Mouse (Mus musculus): ENCODE measurements around the gene Acan. TPM values are rescaled to one million over a fixed set of nuclear protein-coding genes. Genes with fewer than 3 reads are reported as not detected.

Gene Acan
- polyA plus RNA-seq, 1 experiment = not detected

DNA sequence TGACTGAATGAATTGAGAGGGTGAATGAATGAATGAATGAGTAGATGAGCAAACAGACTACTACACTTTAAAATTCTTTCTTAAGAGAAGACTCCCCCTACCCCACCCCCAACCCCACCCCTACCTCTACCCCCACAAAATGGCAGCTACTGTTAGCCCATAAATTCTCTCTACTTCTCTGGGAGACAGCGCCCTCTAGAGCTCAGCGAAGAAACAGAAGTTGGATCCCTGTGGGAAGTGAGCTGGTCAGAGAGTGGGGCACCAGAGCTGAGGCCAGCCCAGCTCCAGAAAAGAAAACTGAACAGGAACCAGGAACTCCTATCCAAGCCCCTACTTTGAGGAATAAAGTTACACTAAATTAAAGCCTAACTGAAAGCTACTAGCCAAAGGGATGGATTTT lies 5.3 kb downstream of the Acan start:
- H3K4me1 ChIP-seq (ENCODE audit: control insufficient read depth, insufficient read depth, low read length) = no peaks in the 10 kb centered on the region
- 23% methylated on average over 2 of the region's 2 CpGs for WGBS
- no peak overlapping the region for H3K27ac ChIP-seq (ENCODE audit: control insufficient read depth, insufficient read depth, low read depth, low read length, poor library complexity)
- no peak for TF ChIP-seq POLR2A (IDR thresholded peaks at IDR 0.05; ENCODE audit: borderline replicate concordance, control insufficient read depth, low read depth, low read length)
- no peak for TF ChIP-seq CTCF (IDR thresholded peaks at IDR 0.05; ENCODE audit: control insufficient read depth, insufficient read depth, low read length)
- H3K4me3 ChIP-seq (replicated peaks; ENCODE audit: control insufficient read depth, low read depth, low read length) = no peak overlapping the region

DNA sequence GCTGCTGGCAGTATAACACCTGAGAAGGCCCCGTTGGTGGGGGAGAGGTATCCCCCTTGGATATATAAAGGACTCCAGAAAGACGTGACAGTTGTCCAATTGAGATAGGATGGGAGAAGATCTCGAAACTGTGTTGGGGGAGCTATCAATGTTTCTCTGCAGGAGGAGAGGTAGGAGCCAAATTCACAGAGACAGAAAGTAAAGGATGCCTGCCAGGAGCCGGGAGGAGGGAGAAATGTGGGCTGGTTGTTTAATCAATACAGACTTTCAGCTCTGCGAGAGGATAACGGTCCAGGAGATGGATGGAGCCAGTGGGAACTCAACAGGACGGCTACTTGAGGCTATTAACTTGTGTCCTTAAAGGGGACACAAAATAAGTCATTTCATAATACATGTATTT lies 14.2 kb downstream of the Acan start:
- TF ChIP-seq CTCF (IDR thresholded peaks at IDR 0.05; ENCODE audit: control insufficient read depth, insufficient read depth, low read length) (no peak), POLR2A (IDR thresholded peaks at IDR 0.05; ENCODE audit: borderline replicate concordance, control insufficient read depth, low read depth, low read length) (no peak)
- Histone ChIP-seq H3K27ac (ENCODE audit: control insufficient read depth, insufficient read depth, low read depth, low read length, poor library complexity) (no peak overlapping the region), H3K4me3 (replicated peaks; ENCODE audit: control insufficient read depth, low read depth, low read length) (no peak overlapping the region), H3K4me1 (ENCODE audit: control insufficient read depth, insufficient read depth, low read length) (no peaks in the 10 kb centered on the region)
- 63% methylated on average over 7 of the region's 7 CpGs for WGBS

DNA sequence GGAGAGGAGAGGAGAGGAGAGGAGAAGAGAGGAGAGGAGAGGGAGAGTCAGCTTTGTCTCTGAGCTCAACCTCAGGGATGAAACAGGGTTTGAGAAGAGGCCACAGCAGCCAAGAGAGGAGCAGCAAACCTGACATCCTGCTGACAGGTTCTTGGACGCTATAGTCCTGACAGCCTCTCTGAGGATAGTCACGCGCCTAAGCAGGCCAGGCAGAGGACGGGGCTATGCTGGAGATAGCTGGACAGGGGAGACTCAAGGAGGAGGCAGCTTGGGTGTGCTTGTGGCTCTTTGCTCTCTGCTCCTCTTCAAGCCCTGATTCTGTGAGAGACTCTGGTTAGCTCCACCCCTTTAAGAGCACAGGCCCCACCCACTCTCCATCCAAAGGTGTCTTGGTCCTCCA lies 14.9 kb downstream of the Acan start:
- no peak overlapping the region for H3K4me3 ChIP-seq (replicated peaks; ENCODE audit: control insufficient read depth, low read depth, low read length)
- H3K4me1 ChIP-seq (ENCODE audit: control insufficient read depth, insufficient read depth, low read length) = no peaks in the 10 kb centered on the region
- H3K27ac ChIP-seq (ENCODE audit: control insufficient read depth, insufficient read depth, low read depth, low read length, poor library complexity) = no peak overlapping the region
- 51% methylated on average over 4 of the region's 4 CpGs for WGBS
- TF ChIP-seq POLR2A (IDR thresholded peaks at IDR 0.05; ENCODE audit: borderline replicate concordance, control insufficient read depth, low read depth, low read length) (no peak), CTCF (IDR thresholded peaks at IDR 0.05; ENCODE audit: control insufficient read depth, insufficient read depth, low read length) (no peak)

DNA sequence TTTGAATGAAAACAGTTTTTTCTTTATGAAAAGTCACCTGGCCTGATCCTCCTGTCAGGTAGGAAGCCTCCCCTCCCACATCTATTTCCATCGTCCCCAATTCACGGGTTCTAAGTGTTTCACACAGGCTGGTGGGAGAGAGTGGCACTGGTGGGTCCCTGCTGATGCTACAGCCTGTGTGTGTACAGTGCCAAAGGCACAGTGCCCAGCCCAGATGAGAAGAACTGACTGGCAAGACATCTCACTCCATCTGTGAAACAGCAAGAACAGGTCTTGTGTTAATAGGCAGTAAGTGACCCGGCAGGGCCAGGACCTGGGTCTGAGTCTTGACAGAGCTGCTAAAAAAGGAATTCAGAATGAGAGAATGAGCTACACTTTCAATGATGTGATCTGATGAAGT lies 25.9 kb downstream of the Acan start:
- TF ChIP-seq POLR2A (IDR thresholded peaks at IDR 0.05; ENCODE audit: borderline replicate concordance, control insufficient read depth, low read depth, low read length) (no peak), CTCF (IDR thresholded peaks at IDR 0.05; ENCODE audit: control insufficient read depth, insufficient read depth, low read length) (no peak)
- Histone ChIP-seq H3K27ac (ENCODE audit: control insufficient read depth, insufficient read depth, low read depth, low read length, poor library complexity) (no peak overlapping the region), H3K4me1 (ENCODE audit: control insufficient read depth, insufficient read depth, low read length) (no peaks in the 10 kb centered on the region), H3K4me3 (replicated peaks; ENCODE audit: control insufficient read depth, low read depth, low read length) (no peak overlapping the region)
- 52% methylated on average over 3 of the region's 3 CpGs for WGBS

DNA sequence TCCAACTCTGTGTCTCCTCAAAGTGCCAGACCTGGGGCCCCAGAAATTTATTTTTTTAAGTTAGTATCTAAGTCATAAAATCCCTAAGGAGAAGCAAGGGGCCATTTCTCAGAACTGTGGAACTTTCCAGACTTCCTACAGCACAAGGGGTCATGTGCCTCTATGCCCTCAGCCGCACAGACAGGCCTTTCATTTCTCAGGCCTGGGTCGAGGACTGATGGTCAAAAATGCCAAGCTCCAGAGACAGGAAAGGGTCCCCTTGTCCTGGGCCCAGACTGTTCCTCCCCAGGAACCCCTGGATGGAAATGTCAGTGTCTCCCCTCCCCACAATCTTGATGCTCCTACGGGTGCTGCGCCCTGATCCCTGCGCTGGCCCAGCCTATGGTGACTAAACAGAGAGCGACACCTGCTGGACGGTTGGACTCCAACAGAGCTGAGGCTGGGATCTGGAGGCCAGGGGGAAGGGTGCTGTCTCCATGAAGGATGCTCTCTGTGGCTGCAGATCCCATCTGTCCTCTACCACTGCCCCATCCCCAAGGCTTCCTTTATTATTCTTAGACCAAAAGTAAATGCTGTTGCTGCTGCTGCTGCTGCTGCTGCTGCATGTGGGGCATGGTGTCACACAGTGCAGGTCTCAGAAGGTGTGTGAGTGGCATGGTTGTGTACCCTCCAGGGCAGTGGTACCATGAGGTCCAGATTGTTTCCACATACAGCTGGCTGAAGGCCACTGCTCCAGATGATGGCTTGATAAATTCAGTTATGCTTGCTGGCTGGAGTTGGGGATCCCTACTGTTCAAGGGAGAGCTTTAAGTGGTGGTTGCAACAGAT lies 27.5 kb downstream of the Acan start:
- no peak overlapping the region for H3K27ac ChIP-seq (ENCODE audit: control insufficient read depth, insufficient read depth, low read depth, low read length, poor library complexity)
- H3K4me1 ChIP-seq (ENCODE audit: control insufficient read depth, insufficient read depth, low read length) = no peaks in the 10 kb centered on the region
- no peak overlapping the region for H3K4me3 ChIP-seq (replicated peaks; ENCODE audit: control insufficient read depth, low read depth, low read length)
- no peak for TF ChIP-seq POLR2A (IDR thresholded peaks at IDR 0.05; ENCODE audit: borderline replicate concordance, control insufficient read depth, low read depth, low read length)
- TF ChIP-seq CTCF (IDR thresholded peaks at IDR 0.05; ENCODE audit: control insufficient read depth, insufficient read depth, low read length) = peak; percentile 75
- 24% methylated on average over 7 of the region's 7 CpGs for WGBS

DNA sequence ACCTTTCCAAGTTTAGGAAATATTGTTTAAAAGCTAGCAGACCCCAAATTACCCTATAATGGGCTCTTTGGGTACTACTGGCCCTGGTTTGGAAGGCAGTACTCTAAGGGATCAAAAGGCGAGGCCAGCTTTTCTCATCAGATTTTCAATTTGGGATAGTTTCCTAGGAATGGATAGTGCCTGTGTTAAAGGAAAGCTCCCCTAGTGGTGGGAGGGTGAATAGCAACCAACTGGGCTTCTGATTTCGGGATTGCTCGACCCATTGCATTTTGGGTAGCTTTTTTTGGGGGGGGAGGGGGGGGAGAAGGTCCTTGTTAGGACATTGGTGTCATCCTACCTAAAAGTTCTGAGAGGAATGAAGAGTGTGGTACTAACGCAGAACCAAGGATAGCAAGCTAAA lies 35.8 kb downstream of the Acan start:
- TF ChIP-seq CTCF (IDR thresholded peaks at IDR 0.05; ENCODE audit: control insufficient read depth, insufficient read depth, low read length) (no peak), POLR2A (IDR thresholded peaks at IDR 0.05; ENCODE audit: borderline replicate concordance, control insufficient read depth, low read depth, low read length) (no peak)
- WGBS = 57% methylated on average over 4 of the region's 4 CpGs
- no peaks in the 10 kb centered on the region for H3K4me1 ChIP-seq (ENCODE audit: control insufficient read depth, insufficient read depth, low read length)
- no peak overlapping the region for H3K4me3 ChIP-seq (replicated peaks; ENCODE audit: control insufficient read depth, low read depth, low read length)
- no peak overlapping the region for H3K27ac ChIP-seq (ENCODE audit: control insufficient read depth, insufficient read depth, low read depth, low read length, poor library complexity)

DNA sequence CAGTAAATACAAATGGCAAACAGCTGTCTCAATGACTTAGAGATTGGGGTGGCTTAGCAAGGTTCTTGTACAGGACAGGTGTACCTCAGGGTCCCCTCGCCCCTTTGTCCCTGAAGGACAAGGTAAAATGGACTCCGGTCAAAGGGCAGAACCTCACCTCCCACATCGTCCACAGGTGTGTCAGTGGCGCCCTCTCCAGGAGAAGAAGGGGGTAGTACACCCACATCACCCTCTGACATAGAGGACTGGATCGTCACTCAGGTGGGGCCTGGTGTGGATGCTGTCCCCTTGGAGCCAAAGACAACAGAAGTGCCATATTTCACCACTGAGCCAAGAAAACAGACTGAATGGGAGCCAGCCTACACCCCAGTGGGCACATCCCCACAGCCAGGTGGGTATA lies 43.2 kb downstream of the Acan start:
- no peak overlapping the region for H3K27ac ChIP-seq (ENCODE audit: control insufficient read depth, insufficient read depth, low read depth, low read length, poor library complexity)
- TF ChIP-seq CTCF (IDR thresholded peaks at IDR 0.05; ENCODE audit: control insufficient read depth, insufficient read depth, low read length) (no peak), POLR2A (IDR thresholded peaks at IDR 0.05; ENCODE audit: borderline replicate concordance, control insufficient read depth, low read depth, low read length) (no peak)
- WGBS = 70% methylated on average over 5 of the region's 5 CpGs
- no peaks in the 10 kb centered on the region for H3K4me1 ChIP-seq (ENCODE audit: control insufficient read depth, insufficient read depth, low read length)
- H3K4me3 ChIP-seq (replicated peaks; ENCODE audit: control insufficient read depth, low read depth, low read length) = no peak overlapping the region

DNA sequence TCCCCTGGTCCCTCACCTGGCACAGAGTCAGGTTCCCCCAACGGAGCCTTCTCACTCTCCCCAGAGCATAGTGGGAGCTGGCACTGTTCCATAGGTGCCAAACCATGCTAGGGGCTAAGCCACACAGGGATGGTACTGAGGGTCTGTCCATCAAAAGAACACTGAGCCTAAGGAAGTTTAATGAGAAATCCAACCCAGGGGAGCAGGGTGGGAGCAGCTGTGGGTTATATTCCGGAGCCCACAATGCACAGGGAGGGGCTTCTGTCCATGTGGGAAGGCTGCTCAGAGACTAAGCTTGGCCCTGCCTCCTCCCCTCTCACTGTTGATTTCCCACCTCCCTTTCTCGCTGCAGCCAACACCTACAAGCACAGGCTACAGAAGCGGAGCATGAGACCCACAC lies 60.6 kb downstream of the Acan start:
- Histone ChIP-seq H3K4me1 (ENCODE audit: control insufficient read depth, insufficient read depth, low read length) (no peaks in the 10 kb centered on the region), H3K27ac (ENCODE audit: control insufficient read depth, insufficient read depth, low read depth, low read length, poor library complexity) (no peak overlapping the region), H3K4me3 (replicated peaks; ENCODE audit: control insufficient read depth, low read depth, low read length) (no peak overlapping the region)
- no peak for TF ChIP-seq CTCF (IDR thresholded peaks at IDR 0.05; ENCODE audit: control insufficient read depth, insufficient read depth, low read length)
- no peak for TF ChIP-seq POLR2A (IDR thresholded peaks at IDR 0.05; ENCODE audit: borderline replicate concordance, control insufficient read depth, low read depth, low read length)
- 60% methylated on average over 4 of the region's 4 CpGs for WGBS

Data from bone marrow, adult 2 months (tissue).